Mouse (Mus musculus): ENCODE results near the gene Zfp652.
"Not testable (repeated sequence)": the region's sequence is repeated elsewhere in the genome, so short reads cannot be mapped to it uniquely, and the experiment has no call there.

The Zfp652 gene

DNA sequence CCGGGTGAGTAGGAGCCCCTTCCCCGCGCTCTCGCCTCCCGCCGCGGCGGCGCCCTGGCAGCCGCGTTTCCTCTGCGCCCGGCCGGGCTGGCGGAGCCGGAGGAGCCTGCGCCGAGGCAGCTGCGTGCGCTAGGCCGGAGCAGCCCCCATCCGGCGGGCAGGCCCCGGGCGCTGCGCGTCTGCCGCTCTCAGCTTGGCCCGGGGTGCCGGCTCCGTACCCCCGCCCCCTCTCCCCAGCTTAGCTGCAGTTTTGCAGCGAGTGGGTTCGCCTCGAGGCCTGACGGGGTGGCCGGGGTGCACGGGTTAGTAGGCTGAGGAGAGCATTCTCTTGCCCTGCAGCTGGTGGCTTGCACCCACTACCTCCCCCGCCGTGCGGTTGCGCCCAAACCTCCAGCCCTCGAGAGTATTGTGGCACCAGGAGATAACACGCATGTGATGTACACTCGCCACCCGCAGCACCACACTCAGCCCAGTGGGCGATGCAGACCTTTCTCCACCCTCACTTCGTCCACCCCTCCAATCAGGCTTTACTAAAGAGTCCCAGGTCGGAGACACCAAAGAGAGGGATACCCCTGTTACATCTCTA is 845 bp downstream of the Zfp652 start:
- DNase-seq: peak; percentile 52

DNA sequence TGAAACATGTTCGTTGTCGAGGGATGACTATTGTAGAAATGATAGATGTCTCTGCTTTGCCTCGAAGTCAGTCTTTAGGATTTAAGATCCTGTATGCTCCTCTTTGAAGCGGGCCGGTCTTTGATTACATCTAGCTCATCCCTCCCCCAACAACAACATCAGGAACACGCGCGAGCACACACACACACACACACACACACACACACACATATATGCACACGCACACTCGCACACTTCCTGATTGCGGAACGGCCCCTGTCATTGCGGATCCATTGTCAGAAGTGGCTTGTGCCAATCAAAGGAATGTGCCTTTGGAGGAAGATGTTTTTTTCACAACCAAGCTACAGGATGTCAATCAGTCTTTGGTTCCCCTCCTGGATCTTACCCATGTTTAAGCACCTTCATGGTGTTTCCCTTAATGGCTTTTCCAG is 1.4 kb downstream of the Zfp652 start:
- DNase-seq: no peak

GRCm38 (mm10) chr11:95714411-95714810 is 1.9 kb downstream of the Zfp652 start:
- DNase-seq: no peak

DNA sequence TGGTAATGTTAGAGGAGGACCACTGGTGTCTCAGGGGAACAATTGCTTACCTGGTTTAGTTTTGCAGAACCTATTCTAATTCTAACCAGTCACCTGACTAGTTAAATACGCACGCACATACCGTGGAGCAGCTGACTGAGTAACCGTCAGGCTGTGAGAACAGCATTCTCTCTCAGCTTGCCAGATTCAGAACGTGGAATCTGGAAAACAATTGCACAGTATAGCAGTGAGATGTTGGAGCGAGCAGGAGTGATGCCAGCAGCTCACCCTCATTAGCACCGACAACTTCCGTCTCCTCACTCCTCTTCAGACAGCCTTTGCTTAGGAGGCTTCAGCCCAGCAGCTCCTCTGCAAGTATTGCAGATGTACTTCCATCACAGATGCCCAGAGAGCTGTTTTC is 3.7 kb downstream of the Zfp652 start:
- DNase-seq: no peak

- DNase-seq: peak; percentile 32 to 35
Observed at GRCm38 (mm10) chr11:95719356-95719755, 6.9 kb downstream of the Zfp652 start.

GRCm38 (mm10) chr11:95723287-95723686 is 10.8 kb downstream of the Zfp652 start, which contains the start of gene B130006D01Rik:
B130006D01Rik (plus strand) TSS chr11:95723587.
- no peak for DNase-seq

GRCm38 (mm10) chr11:95724466-95724865 is 12.0 kb downstream of the Zfp652 start:
- DNase-seq: no peak

DNA sequence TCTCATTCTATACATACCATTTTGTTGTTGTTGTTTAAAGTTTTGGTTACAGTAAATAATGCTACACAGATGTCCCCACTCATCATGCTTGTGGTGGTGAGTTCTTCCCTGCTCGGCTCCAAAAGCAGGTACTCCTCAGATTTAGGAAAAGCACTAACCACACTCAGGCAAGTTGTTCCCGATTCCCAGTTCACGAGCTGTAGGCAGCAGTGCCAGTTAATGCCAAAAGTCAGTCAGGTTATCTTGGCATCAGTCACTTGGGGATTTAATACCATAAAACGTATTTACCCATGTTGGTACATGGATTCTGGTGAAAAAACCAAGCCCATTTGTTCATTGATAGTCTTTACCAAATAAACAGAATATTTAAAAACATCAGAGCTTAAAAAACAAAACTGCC is 13.7 kb downstream of the Zfp652 start:
- DNase-seq: no peak

GRCm38 (mm10) chr11:95727947-95728346 is 15.5 kb downstream of the Zfp652 start:
- DNase-seq: no peak

DNA sequence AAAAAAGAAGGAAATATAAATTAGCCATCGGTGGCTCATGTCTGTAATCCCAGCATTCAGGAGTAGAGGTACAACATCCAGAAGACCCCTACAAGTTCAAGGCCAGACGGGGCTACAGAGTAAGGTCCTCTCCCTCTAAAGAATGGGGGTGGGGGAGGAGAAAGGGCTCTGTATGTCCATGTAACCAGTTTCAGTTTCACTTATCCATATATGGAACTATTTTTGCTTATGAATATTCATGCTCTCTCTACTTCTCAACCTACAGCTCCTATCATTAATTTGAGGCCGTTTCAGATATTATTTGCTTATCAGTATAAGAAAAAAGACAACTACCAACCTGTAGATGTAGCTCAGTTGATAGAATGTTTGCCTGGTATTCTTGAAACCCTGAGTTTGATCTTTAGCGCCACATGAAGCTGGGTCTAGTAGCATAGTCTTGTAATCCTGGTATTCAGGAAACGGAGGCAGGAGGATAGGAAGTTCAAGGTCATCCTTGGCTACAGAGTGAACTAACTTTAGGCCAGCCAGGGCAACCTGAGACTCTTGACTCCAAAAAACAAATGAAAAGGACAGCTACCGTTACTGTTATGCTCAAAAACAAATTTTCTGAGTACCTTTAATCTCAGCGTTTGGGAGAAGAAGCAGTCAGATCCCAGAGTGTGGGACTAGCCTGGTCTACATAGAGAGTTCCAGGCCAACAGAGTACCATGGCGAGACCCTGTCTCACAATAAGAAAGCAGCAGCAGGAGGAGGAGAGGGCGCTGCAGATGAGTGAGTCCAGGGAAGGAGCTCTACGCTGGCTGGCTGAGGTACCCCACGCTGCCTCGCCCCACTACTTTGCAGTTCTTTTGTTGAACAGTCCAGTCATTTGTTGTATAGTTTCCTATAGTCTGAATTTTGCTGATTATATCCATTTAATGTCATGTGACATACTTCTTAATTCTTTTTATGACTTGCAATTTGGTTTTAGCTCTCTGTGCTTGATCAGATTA is 16.7 kb downstream of the Zfp652 start:
- no peak for DNase-seq

DNA sequence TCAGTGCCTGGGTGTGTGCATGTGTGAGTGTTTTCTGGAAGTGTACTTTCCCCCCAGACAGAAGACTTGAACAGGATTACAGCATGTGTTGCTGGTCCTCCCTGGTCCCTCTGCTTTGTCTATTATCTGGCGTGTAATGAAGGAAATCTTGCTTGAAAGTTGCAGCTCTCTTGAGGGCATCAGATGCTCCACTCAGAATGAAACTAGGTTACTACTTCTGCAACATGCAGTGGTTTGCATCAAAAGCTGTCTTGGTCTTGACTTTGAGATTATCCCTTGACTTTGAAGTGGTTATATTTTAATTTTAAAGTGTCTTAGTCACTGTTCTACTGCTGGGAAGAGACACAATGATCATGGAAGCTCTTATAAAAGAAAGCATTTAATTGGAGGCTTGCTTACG is 22.0 kb downstream of the Zfp652 start:
- DNase-seq: no peak

DNA sequence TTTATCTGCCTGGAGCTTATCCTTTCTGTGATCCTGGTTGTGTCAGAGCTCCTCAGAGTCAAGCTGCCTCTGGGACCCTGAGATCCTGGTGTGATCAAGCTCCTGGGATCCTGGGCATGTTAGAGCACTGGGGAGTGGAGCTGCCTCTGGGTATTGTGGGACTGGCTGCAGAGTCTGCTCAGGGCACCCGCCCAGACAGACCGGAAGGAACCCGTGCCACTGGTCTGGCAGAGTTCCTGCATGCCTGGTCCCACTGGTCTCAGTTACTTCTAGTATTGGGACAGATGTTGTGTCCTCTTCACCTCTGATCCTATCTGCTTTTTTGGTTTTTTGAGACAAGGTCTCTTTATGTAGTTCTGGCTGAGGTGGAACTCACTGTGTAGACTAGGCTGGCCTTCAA is 25.3 kb downstream of the Zfp652 start:
- peak; percentile 24 to 27 for DNase-seq

DNA sequence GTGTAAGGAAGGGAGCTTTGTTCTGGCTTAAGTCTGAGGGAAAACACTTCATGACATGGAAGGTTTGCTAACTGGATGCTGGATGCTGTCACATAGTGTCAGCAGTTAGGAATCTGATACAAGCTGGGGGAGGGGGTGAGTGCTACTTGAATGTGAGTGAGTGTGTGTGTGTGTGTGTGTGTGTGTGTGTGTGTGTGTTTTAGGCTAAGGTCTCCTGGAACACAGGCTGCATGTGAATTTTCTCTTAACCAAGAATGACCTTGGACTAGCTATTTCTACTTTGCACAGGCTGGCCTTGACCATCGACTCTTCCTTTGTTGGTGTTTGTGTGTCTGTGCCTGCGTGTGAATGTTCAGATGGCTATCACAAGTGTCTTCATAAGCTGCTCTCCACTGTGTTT is 32.0 kb downstream of the Zfp652 start:
- no peak for DNase-seq

GRCm38 (mm10) chr11:95746821-95747220 is 34.3 kb downstream of the Zfp652 start:
- DNase-seq: peak; percentile 61 to 64

GRCm38 (mm10) chr11:95748331-95748730 is 35.9 kb downstream of the Zfp652 start:
- DNase-seq: no peak

GRCm38 (mm10) chr11:95749619-95750018 is 37.1 kb downstream of the Zfp652 start:
- no peak for DNase-seq

GRCm38 (mm10) chr11:95750995-95751394 is 38.5 kb downstream of the Zfp652 start:
- peak; percentile 77 to 92 for DNase-seq

DNA sequence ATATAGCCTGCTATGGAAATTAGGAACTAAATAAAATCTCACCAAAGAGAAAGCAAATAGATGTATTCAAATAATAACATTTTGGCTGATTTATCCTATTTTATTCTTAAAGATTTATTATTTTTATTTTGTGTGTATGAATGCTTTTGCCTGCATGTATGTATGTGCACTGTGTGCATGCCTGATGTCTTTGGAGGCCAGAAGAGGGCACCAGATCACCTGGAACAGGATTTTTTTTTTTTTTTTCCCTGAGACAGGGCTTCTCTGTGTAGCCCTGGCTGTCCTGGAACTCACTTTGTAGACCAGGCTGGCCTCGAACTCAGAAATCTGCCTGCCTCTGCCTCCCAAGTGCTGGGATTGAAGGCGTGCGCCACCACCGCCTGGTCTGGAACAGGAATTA is 42.7 kb downstream of the Zfp652 start:
- not testable (repeated sequence) for DNase-seq

DNA sequence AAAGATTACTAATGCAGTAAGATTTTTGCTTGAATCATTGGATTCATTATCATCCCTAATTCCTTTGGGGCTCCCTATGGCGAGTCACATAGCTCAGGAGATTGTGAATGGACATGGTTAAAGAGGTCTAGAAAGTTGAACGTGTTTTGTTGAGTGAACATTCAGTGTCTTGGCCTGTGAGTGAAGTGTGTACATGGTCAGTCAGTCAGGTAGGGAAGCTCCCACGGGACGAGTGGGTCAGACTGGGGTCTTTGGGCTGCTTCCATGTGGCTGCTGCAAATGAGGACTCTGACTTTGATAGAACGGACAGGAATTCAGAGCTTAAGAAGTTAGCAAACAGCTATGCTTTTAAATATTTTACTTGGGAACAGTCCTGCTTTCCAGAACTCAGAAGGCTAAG is 48.0 kb downstream of the Zfp652 start:
- no peak for DNase-seq

DNA sequence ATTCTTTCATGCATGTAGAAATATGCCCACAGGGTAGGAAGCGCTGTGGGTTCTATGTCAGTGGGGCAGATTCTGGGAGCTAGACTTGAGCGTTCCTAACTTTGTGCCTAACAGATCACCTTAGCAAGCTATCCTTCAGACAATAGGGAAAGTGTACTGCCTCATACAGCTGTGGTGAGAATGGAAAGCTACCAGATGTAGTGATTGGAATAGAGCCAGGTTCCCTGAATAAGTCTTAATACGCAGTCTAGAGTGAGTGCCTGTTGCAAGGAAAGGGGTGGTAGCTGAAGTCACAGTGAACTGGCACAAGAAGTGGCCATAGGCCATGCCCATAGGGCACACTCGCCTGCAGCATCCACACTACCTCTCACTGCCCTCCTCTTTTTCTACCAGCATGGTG is 50.5 kb downstream of the Zfp652 start:
- no peak for DNase-seq

GRCm38 (mm10) chr11:95764806-95765205 is 52.3 kb downstream of the Zfp652 start:
- DNase-seq: no peak

GRCm38 (mm10) chr11:95765334-95765733 is 52.9 kb downstream of the Zfp652 start:
- DNase-seq: no peak

DNA sequence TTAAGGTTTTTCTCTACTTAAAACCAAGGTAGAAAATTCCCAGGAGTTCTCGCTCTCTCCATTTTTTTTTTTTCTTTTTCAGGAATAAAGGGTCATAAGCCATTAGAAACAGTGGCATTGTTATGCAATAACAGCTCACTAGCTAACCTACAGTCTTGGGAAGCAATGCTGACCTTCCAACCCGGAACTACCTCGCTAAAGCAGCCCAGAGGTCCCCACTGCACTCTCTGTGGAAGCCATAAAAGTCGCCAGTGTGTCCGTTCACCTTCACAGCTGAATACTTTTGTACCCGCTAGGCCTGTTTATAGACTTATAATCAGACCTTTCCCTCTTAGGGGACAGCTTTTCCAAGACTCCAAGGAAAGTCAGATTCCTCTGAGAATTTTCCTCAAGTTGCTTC is 55.8 kb downstream of the Zfp652 start:
- no peak for DNase-seq

DNA sequence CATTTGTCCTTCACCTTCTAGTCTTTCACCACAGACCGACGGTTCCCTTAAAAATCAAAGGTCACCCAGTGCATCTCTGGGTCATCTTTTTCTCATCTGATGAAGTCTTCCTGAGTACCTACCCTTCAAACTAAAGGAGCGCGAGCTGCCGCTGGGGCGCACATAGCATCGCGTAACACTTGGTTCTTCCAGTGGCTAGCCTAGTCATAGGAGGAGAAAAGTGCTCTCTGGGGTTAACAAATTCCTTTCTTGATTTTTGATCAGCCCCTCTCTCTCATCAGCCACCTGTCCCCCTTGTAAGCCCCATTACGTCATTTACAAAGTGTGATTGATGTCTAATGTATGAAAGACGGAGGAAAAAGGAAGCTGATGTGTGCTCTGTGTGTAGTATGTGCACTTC is 56.7 kb downstream of the Zfp652 start:
- no peak for DNase-seq

Data from cerebellum, postnatal 36 days (tissue).